Mouse (Mus musculus) gastrocnemius, postnatal 10 days (tissue): ENCODE results near the gene Klf11. TPM values are rescaled to one million over a fixed set of nuclear protein-coding genes. Genes with fewer than 3 reads are reported as not detected.
"Not testable (repeated sequence)": the region's sequence is repeated elsewhere in the genome, so short reads cannot be mapped to it uniquely, and the experiment has no call there.

Source experiments
- DNase-seq: peaks from one replicate; pipeline ENCODE4 v3.0.0; 2021; ENCODE audit warnings: mixed read lengths
- long read RNA-seq, 2 experiments: library from polyadenylated mRNA; stranded (forward); transcript quantifications; one replicate each; pipeline ENCODE4 v2.0.0; 2021
- total RNA-seq, 2 experiments: library from RNA; stranded (reverse); gene quantifications; 2 replicates each; pipeline ENCODE4 v1.2.3; 2021

Klf11 gene
- total RNA-seq, result 10 to 100 TPM in 1 of 2 experiments, 1 to 10 TPM in 1; 9.5 to 11.4 TPM
- long read RNA-seq, experiment 1, full-length matches to known transcripts, result 21 of 23 reads
- long read RNA-seq, experiment 1, partial matches to known transcripts, result 2 of 23 reads
- long read RNA-seq, experiment 1, other reads (novel, unspliced or antisense), result 0 of 23 reads
- long read RNA-seq, experiment 2, full-length matches to known transcripts, result 11 of 12 reads
- long read RNA-seq, experiment 2, partial matches to known transcripts, result 1 of 12 reads
- long read RNA-seq, experiment 2, other reads (novel, unspliced or antisense), result 0 of 12 reads

DNA sequence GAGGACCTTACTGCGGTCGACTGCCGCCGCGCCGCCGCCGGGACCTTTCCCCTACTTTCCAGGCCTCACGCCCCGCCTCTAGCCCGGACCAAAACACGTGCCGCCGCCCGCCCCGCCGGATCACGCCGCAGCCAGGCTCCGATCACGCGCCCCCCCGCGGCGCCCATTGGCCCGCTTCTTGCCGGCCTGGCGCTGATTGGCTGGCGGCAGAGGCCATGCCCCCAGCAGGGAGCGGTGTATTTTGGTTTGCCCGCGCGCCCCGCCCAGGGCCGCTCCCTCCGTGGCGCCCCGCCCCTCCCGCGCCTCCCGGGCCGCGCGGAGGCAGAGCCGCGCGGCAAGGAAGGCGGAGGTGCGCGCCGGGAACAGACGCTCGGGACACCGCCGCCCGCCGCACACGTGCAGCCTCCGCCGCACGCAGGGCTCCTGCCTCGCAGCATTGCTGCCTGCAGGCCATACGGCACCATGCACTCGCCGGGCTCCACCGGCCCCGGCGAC lies at the start of gene Klf11:
Gene Klf11 (plus strand): TSS at position 212 of the 495 bp plus-strand sequence.
- peak; percentile 98 for DNase-seq

DNA sequence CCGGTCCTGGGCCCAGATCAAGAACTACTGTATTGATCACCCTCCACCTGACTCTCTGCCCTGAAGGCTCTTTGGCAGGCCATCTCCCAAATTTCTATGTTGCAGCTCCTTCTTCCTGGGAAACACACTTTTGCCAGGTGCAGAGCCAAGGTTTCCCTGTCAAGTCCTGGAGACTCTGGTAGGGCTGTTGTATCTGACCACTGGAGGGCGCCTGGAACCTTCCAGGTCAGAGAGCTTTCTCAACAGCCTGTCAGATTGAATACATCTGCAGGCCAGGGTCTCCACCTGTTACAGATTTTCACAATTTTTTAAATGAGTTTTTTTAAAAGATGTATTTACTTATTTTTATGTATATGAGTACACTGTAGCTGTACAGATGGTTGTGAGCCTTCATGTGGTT lies 47.8 kb upstream of the Klf11 start:
- DNase-seq, result peak; percentile 76

DNA sequence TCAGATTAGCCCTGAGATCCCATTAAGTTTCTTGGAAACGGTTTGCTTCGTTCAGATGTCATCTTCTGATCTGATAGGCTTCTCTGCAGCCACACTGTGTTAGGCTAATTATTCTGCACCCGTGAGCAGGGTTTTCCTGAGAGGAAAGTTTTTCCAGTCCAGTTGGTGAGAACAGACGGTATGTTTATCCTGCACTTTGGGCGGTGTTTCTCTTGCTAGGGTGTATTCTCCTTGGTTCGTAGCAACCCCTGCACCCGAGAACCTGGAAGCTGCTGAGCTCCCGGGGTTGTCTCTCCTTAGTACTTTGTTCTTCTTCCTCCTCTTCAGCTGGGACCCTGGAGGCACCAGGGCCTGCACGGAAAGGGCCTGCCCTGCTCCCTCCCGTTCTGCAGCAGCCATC lies 44.9 kb upstream of the Klf11 start:
- no peak for DNase-seq

DNA sequence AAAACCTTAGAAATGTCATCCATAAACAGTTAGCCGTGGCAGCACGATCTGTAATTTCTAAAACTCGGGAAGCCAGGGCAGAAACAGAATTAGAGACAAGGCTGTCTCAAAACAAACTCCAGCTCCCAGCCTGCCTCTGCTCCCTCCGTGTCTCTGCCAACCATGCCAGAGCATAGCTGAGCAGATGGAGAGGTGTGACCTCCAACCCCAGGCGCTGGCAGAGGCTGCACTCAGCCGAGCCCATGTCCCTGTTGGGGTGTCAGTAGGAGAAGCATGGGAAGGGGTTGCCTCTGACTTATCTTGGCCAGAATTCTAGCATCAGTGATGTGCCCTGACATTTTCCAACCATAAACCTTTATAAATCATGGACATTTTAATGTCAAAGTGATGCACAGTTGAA lies 38.5 kb upstream of the Klf11 start:
- no peak for DNase-seq

DNA sequence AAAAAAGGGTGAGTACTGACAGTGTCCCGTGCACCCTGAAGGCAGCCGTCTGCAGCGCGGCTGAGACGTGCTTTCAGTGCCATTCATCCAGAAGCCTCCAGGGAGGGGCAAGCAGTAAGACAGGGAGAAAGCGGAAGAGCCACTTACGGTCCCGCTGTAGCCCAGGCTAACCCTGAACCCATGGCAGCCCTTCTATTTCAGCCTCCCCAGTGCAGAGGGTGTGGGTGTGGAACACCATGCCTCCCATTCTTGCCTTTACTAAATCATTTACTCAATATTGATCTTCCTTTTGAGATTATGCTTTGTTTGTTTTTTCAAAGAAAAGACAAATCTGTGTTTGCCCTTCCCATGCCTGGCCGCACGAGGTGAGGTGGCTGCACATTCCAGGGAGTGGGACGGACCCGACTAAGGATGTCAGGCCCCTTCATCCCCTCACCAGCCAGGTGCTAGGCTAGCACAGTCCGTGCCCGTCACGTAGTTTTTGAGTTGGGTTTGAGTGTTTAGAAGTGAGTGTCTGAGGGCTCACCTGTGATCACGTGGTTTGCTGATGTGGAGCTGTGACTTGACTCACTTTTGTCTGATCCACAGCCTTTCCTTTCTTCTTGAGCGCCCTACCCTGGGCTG lies 36.5 kb upstream of the Klf11 start:
- DNase-seq, result no peak

DNA sequence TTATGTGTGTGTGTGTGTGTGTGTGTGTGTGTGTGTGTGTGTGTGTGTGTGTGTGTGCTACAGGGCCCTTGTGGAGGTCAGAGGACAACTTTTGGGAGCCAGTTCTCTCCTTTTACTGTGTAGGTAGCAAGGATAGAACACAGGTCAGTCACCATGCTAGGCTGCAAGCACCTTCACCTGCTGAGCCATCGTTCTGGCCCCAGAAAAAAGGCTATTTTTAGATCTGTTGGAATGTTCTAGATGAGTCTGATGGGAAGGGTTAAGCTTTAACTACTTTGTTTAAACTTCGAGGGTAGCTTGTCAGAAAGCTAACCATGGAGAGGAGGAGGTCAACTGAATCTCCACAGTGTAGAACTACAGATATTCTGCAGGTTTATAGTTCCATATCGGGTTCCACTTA lies 35.9 kb upstream of the Klf11 start:
- DNase-seq, result no peak

DNA sequence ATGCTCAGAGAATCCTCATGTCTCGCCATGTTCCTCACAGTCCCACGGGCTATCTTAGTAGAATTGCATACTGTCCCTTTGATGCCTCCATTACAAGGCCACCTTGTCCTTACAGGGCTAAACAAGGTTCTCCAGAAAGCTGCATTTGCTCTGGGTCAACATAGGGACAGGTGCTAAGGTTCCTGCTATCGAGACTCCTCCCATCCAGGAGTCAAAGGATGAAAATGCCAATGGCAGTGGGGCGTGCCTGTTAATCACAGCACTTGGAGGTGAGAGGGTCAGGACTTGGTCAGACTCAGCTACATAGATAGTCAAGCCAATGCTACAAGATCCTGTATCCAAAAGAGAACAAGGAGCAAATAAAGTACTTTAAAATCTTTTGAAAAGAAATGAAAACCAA lies 31.6 kb upstream of the Klf11 start:
- no peak for DNase-seq

DNA sequence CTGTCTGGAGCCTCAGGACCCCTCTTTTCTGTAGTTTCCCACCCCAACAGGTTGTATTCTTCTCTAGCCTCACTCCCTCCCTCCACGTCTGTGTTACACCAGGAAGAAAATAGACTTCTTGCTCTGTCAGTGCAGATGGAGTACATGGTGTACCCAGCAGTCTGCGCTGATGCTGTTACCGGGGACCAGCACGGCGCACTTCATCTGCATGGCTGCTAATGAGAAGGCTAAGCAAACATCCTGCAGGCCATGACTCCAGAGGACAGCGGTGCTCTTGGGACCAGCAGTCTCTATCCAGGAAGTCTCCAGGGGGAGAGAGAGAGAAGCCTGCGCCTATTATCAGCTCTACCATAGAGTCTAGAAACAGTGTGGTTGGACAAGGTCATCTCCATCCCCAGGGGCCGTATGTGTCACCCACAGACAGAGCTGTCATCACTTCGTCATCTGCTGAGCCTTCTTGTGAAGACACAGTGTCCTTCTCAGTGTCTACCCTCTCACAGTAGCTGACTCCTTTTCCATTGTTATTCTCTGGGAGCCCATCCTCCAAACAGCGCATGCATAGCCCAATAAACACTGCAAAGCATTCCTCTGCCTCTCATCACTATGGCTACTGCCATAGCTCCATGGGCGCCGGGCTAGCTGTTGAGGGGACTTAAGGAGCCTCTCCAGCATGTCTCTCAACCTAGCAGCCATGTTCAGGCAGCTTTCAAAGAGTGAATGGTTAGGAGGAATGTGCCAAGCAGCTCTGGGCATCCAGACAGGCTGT lies 27.4 kb upstream of the Klf11 start:
- DNase-seq, result no peak

DNA sequence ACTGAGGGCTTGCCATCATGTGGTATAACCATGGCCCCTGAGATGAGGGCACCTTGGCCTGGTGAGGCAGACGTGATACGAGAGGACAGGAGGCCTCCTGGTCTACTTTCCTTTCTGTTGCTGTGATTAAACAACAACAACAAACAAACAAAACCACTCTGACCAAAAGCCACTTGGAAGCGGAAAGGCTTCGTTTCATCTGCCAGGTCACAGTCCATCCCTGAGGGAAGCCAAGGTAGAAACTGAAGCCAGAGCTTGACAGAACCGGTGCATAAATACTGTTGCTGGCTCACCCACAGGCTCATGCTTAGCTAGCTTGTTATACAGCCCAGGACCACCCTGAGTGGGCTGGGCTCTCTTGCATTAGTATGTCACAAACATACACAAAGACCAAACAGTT lies 24.7 kb upstream of the Klf11 start:
- no peak for DNase-seq

DNA sequence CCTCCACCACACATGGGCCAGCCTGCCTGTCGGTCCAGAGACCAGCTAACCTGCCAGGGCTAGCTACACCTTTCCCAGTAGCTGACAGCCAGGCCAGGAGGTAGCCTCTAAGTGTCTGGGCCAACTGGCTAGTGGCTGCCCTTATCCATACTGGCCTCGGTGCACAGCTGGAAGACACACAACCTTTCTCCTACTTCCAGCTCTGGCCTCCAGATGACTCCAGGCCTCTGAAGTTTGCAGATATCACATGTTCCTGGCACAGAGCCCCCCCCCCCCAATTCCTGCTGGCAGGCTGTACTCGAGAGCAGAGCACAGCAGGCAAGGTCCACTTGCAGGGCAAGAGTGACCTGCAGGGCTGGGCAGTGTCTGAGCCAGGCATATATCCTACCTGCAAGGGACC lies 23.9 kb upstream of the Klf11 start:
- no peak for DNase-seq

DNA sequence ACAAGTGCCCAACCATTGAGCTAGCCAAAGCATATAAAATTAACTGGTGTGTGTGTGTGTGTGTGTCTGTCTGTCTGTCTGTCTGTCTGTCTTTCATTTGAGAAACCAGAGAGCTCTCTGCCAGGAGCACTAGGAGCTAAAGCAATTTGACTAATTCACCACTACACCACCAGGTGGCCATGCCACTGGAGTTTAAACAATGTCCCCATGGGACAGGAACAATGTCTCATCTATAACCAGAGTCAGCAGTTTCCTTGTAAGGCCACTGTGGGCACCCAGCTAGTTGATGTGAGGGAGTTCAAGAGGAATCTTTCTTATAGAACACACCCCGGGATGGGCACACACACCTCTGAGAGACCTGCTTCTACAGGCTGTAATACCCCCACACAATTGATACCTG lies 20.9 kb upstream of the Klf11 start:
- DNase-seq, result no peak

DNA sequence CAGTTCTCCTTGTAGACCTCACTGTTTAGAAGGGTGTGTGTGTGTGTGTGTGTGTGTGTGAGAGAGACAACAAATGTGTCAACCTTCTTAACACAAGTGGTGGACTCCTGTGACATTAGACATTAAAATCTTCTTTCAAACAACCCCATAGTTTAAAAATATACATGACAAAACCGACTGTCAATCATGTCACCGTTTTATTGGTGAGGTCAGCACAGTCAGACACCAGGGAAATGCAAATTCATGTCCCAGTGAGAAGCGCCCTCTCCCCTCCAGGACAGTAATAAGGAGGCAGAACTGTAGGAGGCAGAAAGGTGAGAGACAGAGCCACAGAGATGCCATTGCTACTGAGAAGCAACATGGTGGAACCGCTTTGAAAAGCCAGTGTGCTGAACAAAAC lies 18.7 kb upstream of the Klf11 start:
- DNase-seq, result no peak

DNA sequence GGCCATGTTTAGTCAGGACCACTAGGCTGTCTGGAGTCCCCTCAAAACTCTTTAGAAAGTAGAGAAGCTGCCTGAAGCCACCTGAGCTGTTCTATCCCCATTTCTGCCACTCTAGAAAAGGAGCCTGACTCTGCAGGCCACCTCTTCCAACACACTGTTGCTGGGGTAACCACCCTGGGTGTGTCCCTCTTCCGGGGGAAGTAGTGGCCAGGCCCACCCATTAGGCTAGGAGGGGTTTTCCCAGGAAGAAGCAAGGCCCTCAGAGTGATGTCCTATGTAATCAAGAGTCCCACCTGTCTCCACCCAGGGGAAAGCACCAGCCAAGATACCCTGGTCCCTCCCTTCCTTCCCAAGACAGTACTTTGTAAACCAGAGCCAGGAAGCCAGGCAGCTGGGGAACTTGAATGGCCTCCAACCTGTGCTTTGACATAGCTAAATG lies 17.3 kb upstream of the Klf11 start:
- DNase-seq, result no peak

DNA sequence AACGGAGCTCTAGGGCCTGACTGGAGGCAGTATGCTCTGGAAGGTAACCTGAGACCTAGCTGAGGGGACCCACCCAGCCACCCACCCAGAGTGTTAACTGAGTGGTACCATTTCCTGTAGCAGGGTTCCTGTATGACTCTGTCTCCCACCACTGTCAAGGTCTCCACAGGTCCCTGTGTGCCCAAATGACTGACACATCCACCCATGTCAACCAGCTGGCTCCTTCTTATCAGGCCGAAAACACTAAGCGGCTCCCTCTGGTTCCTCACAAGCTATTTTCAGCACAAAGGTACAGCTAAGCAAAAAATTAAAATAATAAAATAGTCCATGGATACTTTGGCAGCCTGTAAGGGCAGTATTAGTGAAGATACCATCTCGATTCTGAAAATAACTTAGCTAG lies 16.9 kb upstream of the Klf11 start:
- no peak for DNase-seq

DNA sequence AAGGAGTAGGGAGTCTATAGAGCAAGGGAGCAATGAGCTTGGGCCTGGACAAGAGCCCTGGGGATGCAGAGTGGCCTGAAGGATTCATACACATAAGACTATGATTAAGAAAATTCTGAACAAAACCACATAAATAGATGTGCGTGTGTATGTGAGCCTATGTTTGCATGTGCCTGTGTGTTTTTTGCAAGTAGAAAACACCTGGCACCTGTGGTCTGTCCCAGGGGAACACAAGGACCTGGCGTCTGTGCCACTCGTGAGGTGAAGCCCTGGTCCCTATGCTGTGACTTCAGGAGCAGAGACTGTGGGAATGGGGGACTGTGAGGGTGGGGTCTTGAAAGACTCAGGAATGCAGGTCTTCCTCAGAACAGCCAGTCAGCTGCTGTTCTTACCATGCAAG lies 16.4 kb upstream of the Klf11 start:
- DNase-seq, result no peak

DNA sequence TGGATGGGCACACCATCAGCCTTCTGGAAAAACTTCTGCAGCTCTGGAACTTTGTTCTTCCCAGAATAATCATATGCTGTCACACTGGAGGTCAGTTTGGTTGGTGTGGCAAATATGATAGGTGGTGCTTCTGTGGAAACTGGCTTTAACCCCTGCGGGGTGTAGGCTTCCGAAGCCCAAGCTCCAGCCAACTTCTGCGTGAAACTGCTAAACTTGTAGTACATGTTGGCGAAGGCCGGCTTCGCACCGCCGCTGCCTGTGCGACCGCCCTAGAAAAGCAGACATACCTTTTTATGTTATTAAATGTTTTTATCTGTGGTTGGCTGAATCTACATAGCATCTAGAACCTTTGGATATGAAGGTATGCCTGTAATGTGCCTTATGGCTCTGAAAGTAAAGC lies 12.3 kb upstream of the Klf11 start:
- not testable (repeated sequence) for DNase-seq

DNA sequence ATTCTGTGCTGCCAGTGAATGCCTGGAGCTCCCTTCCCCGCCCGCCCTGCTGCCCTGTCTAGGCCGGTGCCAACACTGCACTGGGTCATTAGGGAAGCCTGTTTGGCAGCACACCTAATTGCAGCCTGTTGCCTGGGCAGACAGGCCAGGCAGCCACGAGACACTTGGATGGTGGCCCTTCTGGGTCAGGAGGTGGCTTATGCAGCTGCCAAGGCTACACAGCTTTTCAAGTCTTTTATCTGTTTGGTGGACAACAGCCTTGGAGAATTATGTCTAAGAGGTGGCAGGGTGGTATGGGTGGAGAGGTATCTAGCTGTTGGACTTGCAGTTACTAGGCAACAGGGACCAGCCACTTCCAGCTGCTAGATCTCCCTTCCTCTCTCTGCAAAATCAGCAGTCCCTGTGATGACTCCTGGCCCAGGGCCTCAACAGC lies 8.7 kb upstream of the Klf11 start:
- peak; percentile 68 for DNase-seq

DNA sequence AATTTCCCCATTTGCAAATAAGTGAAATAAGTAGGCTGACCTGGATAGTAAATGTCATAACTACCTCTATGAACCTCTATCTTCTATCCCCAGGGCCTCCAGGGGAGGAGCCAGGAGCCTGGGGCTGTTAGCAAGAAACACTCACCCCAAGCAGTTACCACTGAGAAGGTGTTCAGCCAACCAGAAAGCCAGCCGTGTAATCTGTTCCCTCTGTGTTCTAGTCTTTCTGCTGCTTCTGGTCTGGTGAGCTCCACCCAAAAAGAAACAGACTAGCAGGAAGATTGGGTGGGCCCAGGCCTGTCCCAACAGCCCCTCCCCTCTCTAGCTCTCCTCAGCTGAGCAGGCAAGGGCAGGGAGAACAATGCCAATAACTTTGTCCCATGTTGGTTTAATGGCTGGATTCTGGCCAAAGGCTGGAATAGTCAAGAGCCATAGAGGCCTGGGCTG lies 6.9 kb upstream of the Klf11 start:
- DNase-seq, result no peak

DNA sequence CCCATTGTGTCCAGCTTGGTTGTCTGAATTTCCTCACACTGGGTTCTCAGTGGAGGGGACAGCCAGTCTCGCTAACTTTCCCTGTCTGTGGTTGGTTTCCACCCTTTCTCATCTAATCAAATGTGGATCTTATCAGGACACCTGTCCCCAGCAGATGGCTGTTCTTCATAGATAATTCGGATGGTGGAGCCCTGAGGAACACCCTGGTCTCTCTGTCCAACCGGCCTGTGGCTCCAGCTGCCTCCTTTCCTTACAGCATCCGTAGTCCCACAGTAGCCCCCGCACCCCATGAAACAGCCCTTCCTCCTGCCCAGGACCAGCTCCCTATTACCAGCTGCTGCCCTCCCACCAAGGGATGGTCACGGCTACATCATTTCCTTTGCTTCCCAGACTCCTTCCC lies 5.2 kb upstream of the Klf11 start:
- DNase-seq, result no peak

DNA sequence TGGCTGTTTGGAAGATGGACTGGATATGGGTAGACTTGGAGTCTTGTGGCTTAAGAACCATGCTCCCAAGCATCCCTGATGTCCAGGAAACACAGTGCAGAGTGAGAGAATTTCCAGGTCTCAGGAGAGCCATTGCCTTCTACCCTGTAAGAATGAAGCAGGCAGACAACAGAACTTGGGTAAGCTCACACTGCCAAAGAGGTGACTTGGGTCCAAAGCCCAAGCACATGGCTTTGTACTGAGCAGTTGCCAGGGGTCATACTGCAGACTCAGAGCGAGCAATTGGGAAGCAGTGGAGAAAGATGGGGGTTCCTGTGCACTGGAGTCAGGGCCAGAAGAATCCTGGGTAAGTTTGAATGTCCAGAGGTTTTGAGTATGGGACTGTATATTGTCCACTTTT lies 3.0 kb upstream of the Klf11 start:
- DNase-seq, result no peak

DNA sequence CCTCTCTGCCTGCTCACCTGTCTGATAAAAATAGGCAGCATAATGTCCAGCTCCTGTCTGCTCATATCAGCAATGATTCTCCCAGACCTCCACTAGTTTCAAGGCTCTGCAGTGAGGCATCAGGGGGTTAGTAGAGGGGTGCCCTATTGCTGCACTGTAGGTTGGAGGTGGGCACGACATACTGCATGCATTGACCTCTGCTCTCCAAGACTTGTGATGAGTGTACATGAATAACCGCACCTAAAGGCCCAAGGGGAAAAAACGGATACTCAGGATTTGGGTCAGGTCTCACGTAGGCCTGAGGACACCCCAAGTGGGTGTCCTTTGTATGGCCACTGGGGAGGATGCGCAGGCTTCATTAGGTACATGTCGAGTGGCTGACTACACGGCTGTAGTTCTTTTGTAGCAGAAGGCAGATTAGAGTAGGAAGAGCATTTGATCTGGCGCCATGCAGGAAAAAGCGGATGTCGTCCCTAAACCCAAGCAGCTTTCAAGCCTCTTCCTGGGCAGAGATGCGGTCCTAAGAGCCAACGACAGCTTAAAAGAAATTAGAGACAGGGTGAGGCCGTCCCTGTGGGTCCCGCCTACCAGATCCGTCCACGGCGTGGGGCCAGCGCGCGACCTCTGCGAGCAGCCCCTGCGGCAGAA lies 535 bp upstream of the Klf11 start:
- DNase-seq, result no peak

DNA sequence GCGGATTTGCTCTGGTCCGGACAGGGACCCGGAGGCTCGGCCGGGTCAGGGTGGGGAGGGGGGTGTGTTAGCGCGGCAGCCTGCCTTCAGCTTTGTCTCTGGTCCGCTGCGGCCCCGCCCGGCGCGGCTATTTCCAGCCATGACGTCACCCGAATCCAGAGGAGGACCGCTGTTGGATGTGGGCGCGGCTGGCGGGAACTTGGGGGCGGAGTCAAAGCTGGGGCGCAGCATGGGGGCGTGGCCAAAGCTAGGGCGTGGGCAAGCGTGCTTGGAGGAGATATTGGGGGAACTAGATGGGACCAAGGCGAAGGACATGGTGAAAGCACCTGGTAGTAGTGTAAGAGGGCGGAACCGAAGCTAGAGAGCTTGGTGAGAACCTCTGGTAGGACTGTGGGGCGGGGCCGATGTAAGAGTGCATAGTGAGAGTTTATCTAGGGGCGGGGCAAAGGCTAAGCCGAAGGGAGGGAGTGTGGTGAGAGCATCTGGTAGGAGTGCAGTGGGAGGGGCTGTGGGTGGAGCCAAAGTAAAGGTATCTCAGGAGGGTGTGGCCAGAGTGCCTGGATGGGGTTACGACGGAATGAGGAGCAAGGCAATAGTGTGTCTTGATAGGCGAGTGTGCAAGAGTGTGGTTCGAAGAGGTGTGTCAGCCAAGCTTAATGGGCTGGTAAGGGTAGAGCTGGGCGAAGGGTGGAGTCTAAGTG lies 718 bp downstream of the Klf11 start:
- peak; percentile 98 for DNase-seq
